Mouse (Mus musculus) limb, embryonic 14.5 days (tissue): ENCODE data around the gene Stra8. TPM values are rescaled to one million over a fixed set of nuclear protein-coding genes. Genes with fewer than 3 reads are reported as not detected.
A peak's percentile ranks its signal among the peaks of the same experiment; 100 is the strongest.

Source experiments
- ATAC-seq: fragments of 200-750 bp; cut with Nextera tagmentation; 2 replicates; pipeline ENCODE4 v1.8.0; 2017; ENCODE audit warnings: low read depth, moderate number of reproducible peaks, moderate TSS enrichment; ENCODE audit not compliant: low FRiP score
- DNase-seq: peaks from one replicate; pipeline ENCODE4 v3.0.0-alpha.2; 2015; ENCODE audit warnings: low spot score
- H3K27ac ChIP-seq: fragments of 300-500 bp; sonication (generic); replicated peaks from 2 replicates; pipeline ENCODE4 v1.5.1; 2014; ENCODE audit warnings: low read depth, mild to moderate bottlenecking, low read length, moderate library complexity, mixed read lengths
- H3K27me3 ChIP-seq: fragments of 300-500 bp; sonication (generic); 2 replicates; pipeline ENCODE4 v1.6.1; 2014; ENCODE audit warnings: low read length, mixed read lengths; ENCODE audit not compliant: control insufficient read depth, insufficient read depth
- H3K36me3 ChIP-seq: fragments of 300-500 bp; sonication (generic); 2 replicates; pipeline ENCODE4 v1.6.1; 2014; ENCODE audit warnings: mild to moderate bottlenecking, low read length, moderate library complexity, mixed read lengths; ENCODE audit not compliant: control insufficient read depth, insufficient read depth
- H3K4me1 ChIP-seq: fragments of 300-500 bp; sonication (generic); 2 replicates; pipeline ENCODE4 v1.6.1; 2014; ENCODE audit warnings: antibody characterized with exemption, low read length, mixed read lengths; ENCODE audit not compliant: control insufficient read depth, insufficient read depth
- H3K4me2 ChIP-seq: fragments of 300-500 bp; sonication (generic); replicated peaks from 2 replicates; pipeline ENCODE4 v1.6.1; 2014; ENCODE audit warnings: low read depth, mild to moderate bottlenecking, low read length, moderate library complexity; ENCODE audit not compliant: severe bottlenecking
- H3K4me3 ChIP-seq: fragments of 300-500 bp; sonication (generic); replicated peaks from 2 replicates; pipeline ENCODE4 v1.5.1; 2014; ENCODE audit warnings: low read length
- H3K9ac ChIP-seq: fragments of 300-500 bp; sonication (generic); 2 replicates; pipeline ENCODE4 v1.6.1; 2014; ENCODE audit warnings: mild to moderate bottlenecking, low read depth, low read length, moderate library complexity; ENCODE audit not compliant: severe bottlenecking
- H3K9me3 ChIP-seq: fragments of 300-500 bp; sonication (generic); 2 replicates; pipeline ENCODE4 v1.6.1; 2016; ENCODE audit warnings: low read length; ENCODE audit not compliant: control insufficient read depth
- POLR2A ChIP-seq: fragments of 200-500 bp; IDR thresholded peaks from 2 replicates; pipeline ENCODE4 v1.8.0; 2012; ENCODE audit warnings: inconsistent platforms, mild to moderate bottlenecking, moderate library complexity, borderline replicate concordance; ENCODE audit not compliant: insufficient read depth, insufficient read length; ENCODE audit errors: extremely low read depth
- WGBS: fragments of 180-500 bp; shearing (Covaris S2); extraction: QIAGEN DNeasy Blood & Tissue Kit; methylation state at CpG from one replicate; pipeline ENCODE4 v1.1.7; 2014; 5-methylcytosine and 5-hydroxymethylcytosine counted together
- polyA plus RNA-seq, 2 experiments: library from polyadenylated mRNA; depleted of rRNA in 1 of 2; stranded (reverse) in 1 of 2; unstranded in 1 of 2; fragments of >200 nt; fragmentation: Nextera tagmentation in 1 of 2; extraction: Ambion mirVana in 1 of 2; gene quantifications; 2 replicates each; pipeline versions ENCODE4 v1.2.1 to v1.2.3; 2012 to 2014

The Stra8 gene
- polyA plus RNA-seq, 2 experiments, result 0.05 TPM; not detected in 1

DNA sequence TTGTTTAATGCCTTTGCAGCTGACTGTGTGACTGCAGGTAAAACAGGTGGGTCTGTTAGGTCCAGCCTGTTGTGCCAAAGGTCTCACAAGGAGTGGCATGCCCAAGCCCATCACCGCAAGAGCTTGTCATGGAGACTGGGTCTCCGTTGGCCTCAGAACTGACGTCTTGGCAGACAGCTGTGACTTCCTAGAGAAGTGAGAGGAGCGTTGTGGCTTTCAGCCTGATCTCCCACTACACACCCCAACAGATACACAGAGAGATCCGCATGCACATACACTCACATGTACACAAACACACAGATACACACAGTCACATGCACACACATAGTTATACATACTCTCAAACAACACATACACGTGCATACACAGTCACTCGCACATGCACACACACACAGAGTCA is 31.6 kb downstream of the Stra8 start:
- ATAC-seq (no peak), DNase-seq (no peak)
- Histone ChIP-seq H3K27me3 (no peaks in the 10 kb centered on the region), H3K9me3 (no peaks in the 10 kb centered on the region), H3K4me1 (no peaks in the 10 kb centered on the region), H3K4me3 (no peak overlapping the region), H3K9ac (no peak overlapping the region), H3K36me3 (no peaks in the 10 kb centered on the region), H3K4me2 (no peak overlapping the region), H3K27ac (no peak overlapping the region)
- WGBS, result 91% methylated on average over 7 of the region's 7 CpGs
- no peak for TF ChIP-seq POLR2A

DNA sequence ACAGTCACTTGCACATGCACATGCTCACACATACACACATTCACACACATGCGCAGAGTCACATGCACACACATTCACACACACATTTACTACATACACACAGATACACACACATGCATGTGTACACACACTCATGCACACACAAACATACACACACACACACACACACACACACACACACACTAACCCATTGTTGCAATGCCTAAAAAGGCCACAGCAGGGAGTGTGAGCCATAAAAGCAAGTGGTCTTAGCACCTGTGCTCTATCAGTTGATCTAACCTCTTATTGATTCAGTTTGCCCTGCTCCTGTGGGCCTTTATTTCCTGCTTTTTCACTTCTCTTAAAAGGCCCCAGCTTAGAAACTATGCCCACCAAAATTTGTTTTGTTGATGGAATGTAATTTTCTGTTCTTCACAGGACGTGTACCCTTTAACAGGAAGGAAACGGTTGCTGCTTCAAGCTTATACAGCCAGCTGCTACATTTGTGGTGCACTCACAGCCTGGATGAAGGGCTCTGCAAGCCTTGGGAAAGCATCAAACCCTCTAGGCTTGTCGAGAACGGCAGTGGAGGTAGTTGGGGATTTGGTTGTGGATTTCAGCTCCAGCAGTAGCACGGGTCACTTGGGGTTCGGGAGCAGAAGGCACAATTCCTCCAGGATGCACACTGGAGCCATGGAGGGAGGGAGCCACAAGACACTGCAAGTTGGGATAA is 32.1 kb downstream of the Stra8 start:
- H3K4me3 ChIP-seq, result no peak overlapping the region
- no peaks in the 10 kb centered on the region for H3K36me3 ChIP-seq
- H3K9ac ChIP-seq, result no peak overlapping the region
- no peaks in the 10 kb centered on the region for H3K27me3 ChIP-seq
- 68% methylated on average over 7 of the region's 7 CpGs for WGBS
- no peak for DNase-seq
- ATAC-seq, result no peak
- H3K4me1 ChIP-seq, result no peaks in the 10 kb centered on the region
- TF ChIP-seq POLR2A, result no peak
- no peak overlapping the region for H3K27ac ChIP-seq
- no peak overlapping the region for H3K4me2 ChIP-seq
- H3K9me3 ChIP-seq, result no peaks in the 10 kb centered on the region

DNA sequence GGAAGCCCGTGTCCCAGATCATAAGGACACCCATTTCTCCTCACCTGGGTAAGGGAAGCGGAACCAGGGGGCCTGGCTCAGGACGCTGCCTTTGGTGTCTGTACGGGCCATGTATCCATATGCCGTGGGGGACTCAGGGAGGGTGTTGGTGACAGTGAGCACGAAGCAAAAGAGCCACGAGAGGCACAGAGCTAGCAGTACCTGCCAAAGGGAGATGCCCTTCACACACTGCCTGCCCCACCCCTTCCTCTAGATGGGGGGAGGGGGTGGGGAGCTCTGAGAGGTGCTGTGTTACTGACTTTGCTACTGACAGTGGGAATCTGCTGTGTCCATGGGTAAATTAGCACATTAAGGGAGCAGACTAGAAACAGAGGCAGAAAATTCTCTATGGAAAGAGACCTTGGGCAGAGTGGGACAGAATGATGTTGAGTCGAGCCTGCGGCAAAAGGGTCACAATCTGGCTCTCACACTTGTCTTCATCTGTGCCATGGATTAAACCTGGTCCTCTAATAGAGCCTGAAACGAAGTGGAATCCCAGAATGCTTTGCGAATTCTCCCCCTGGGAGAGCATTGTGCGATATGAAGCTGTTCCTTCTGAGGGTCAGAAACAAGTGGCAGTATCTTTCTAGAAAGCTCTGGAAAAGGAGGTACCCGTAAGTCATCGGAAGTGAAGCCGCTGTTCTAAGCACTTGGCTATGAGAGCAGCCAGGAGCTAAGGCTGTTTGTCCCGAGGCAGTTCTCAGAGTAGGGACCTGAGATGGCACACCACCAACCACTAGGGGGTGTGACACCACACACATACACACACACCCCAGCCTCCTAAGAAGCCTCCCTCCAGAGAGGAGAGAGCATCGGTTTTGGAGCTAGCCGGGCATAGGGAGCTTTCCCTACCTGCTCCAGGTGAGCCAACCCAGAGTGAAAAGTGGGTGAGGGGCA is 35.2 kb downstream of the Stra8 start:
- no peak overlapping the region for H3K27ac ChIP-seq
- no peaks in the 10 kb centered on the region for H3K36me3 ChIP-seq
- no peak for ATAC-seq
- no peak overlapping the region for H3K9ac ChIP-seq
- 51% methylated on average over 18 of the region's 18 CpGs for WGBS
- no peaks in the 10 kb centered on the region for H3K27me3 ChIP-seq
- no peak for TF ChIP-seq POLR2A
- H3K4me2 ChIP-seq, result 0 out of 2 replicates have a peak overlapping the region, but pooled peaks have one; percentile 30
- no peaks in the 10 kb centered on the region for H3K9me3 ChIP-seq
- DNase-seq, result peak; percentile 26
- H3K4me3 ChIP-seq, result no peak overlapping the region
- H3K4me1 ChIP-seq, result no peaks in the 10 kb centered on the region

DNA sequence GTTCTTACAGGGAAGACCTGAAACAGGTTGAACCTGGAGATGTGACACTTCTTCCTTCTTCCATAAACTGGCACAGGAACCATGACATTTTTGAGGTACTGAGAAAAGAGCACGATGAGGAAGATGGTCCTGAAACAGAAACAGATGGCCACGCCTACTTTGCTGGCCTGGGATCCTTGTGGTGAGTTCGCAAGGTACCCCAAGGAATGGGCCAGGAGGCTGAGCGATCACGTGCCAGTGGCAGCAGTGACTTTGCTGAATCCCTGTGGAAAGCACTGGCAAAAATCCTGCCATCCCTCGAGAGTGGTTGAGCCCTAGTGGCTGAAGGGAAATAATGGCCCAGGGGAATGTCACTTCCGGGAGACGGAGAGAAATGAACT is 35.9 kb downstream of the Stra8 start:
- no peak for TF ChIP-seq POLR2A
- Histone ChIP-seq H3K27me3 (no peaks in the 10 kb centered on the region), H3K4me1 (no peaks in the 10 kb centered on the region), H3K4me3 (no peak overlapping the region), H3K4me2 (0 out of 2 replicates have a peak overlapping the region, but pooled peaks have one; percentile 30), H3K9me3 (no peaks in the 10 kb centered on the region), H3K36me3 (no peaks in the 10 kb centered on the region), H3K27ac (no peak overlapping the region), H3K9ac (no peak overlapping the region)
- 46% methylated on average over 8 of the region's 8 CpGs for whole genome bisulfite sequencing
- DNase-seq (no peak), ATAC-seq (no peak)

DNA sequence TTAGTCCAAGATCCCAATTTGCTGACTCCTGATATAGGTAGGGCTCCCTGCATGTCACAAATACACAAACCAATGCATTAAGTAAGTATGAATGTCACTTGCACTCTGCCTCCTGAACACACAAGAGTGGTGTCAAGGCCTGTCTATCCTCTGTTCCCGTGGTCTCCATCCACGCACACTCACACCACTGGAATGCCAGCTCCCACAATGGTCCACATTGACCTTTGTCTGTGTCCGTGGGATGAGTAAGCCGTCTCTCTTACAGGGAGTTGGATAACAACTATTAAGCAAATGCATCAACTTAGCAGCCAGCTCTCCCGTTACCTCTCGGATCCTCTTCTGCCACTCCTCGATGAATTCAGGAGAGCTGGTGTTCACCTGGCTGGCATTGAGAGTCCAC is 39.2 kb downstream of the Stra8 start:
- Histone ChIP-seq H3K36me3 (no peaks in the 10 kb centered on the region), H3K4me1 (no peaks in the 10 kb centered on the region), H3K9ac (no peak overlapping the region), H3K4me3 (no peak overlapping the region), H3K4me2 (no peak overlapping the region), H3K9me3 (no peaks in the 10 kb centered on the region), H3K27me3 (no peaks in the 10 kb centered on the region), H3K27ac (no peak overlapping the region)
- no peak for TF ChIP-seq POLR2A
- ATAC-seq (no peak), DNase-seq (no peak)
- 94% methylated on average over 7 of the region's 7 CpGs for WGBS
